Mouse (Mus musculus): Measurements from ENCODE around the gene Rilpl1.

GRCm38 (mm10) chr5:124518648-124519047, 12.5 kb downstream of the Rilpl1 start:
- no peak for TF ChIP-seq CTCF (IDR thresholded peaks at IDR 0.05; ENCODE audit: borderline replicate concordance, insufficient read depth, low read length)
- no peak for TF ChIP-seq POLR2A (IDR thresholded peaks at IDR 0.05; ENCODE audit: low read depth, low read length)

All from embryonic fibroblast, embryonic 13.5 days (primary cell).